Mouse (Mus musculus) forelimb bud, embryonic 11.5 days (tissue): ENCODE data around the gene Rundc3a.

Experiments
- DNase-seq: peaks from one replicate; pipeline ENCODE4 v3.0.0-alpha.2; 2012; ENCODE audit warnings: low read depth, low spot score

Rundc3a gene

GRCm38 (mm10) chr11:102433866-102434265, 40.7 kb downstream of the Rundc3a start:
- no peak for DNase-seq

- peak; percentile 90 for DNase-seq
Observed at GRCm38 (mm10) chr11:102434406-102434805, 41.2 kb downstream of the Rundc3a start.

GRCm38 (mm10) chr11:102434816-102435705, 41.9 kb downstream of the Rundc3a start:
- no peak for DNase-seq

GRCm38 (mm10) chr11:102435754-102436470, 42.7 kb downstream of the Rundc3a start:
- DNase-seq, result no peak

- no peak for DNase-seq
Observed at GRCm38 (mm10) chr11:102436471-102436790, 43.2 kb downstream of the Rundc3a start.

GRCm38 (mm10) chr11:102437120-102438061, 44.2 kb downstream of the Rundc3a start:
- DNase-seq, result peak; percentile 56

- DNase-seq, result peak; percentile 83
Observed at GRCm38 (mm10) chr11:102438212-102439092, 45.2 kb downstream of the Rundc3a start.

- no peak for DNase-seq
Observed at GRCm38 (mm10) chr11:102439093-102440082, 46.2 kb downstream of the Rundc3a start.

GRCm38 (mm10) chr11:102440255-102440654, 47.1 kb downstream of the Rundc3a start:
- no peak for DNase-seq

- DNase-seq, result no peak
Observed at GRCm38 (mm10) chr11:102441434-102441833, 48.2 kb downstream of the Rundc3a start.

GRCm38 (mm10) chr11:102442089-102442488, 48.9 kb downstream of the Rundc3a start:
- DNase-seq, result no peak

GRCm38 (mm10) chr11:102443740-102444139, 50.5 kb downstream of the Rundc3a start:
- no peak for DNase-seq

- DNase-seq, result no peak
Observed at GRCm38 (mm10) chr11:102444321-102444720, 51.1 kb downstream of the Rundc3a start.

- no peak for DNase-seq
Observed at GRCm38 (mm10) chr11:102444781-102445180, 51.6 kb downstream of the Rundc3a start.

- no peak for DNase-seq
Observed at GRCm38 (mm10) chr11:102445264-102445890, 52.2 kb downstream of the Rundc3a start.

GRCm38 (mm10) chr11:102445891-102446361, 52.7 kb downstream of the Rundc3a start:
- DNase-seq, result no peak

GRCm38 (mm10) chr11:102446581-102447461, 53.6 kb downstream of the Rundc3a start:
- DNase-seq, result no peak

GRCm38 (mm10) chr11:102447497-102447896, 54.3 kb downstream of the Rundc3a start, which contains the start of gene Fam171a2:
TSS of gene Fam171a2 (minus strand) at chr11:102447682.
- DNase-seq, result peak; percentile 83
